Mouse (Mus musculus) CH12.LX (cell line): ENCODE results near the gene Espn.

Source experiments
- CTCF ChIP-seq, 2 experiments: IDR thresholded peaks in 1 of 2; conservative IDR thresholded peaks in 1 of 2; 2 replicates each; pipeline ENCODE4 v1.5.1; 2011 to 2012; ENCODE audit warnings: low read depth in 2 of 2, low read length in 2 of 2, improper control_type of control experiment in 1 of 2, inconsistent platforms in 1 of 2, mild to moderate bottlenecking in 1 of 2, moderate library complexity in 1 of 2
- E2F4 ChIP-seq: IDR thresholded peaks from 2 replicates; pipeline ENCODE4 v1.6.1; 2011; ENCODE audit warnings: low read depth, low read length, improper control_type of control experiment; ENCODE audit not compliant: insufficient replicate concordance
- EP300 ChIP-seq: IDR thresholded peaks from 2 replicates; pipeline ENCODE4 v1.6.1; 2011; ENCODE audit warnings: low read length, improper control_type of control experiment
- HCFC1 ChIP-seq: IDR thresholded peaks from 2 replicates; pipeline ENCODE4 v1.6.1; 2012; ENCODE audit warnings: low read depth, mild to moderate bottlenecking, inconsistent platforms, low read length, improper control_type of control experiment
- NRF1 ChIP-seq: IDR thresholded peaks from 2 replicates; pipeline ENCODE4 v1.6.1; 2014; ENCODE audit warnings: low read depth, mild to moderate bottlenecking, inconsistent platforms, low read length, improper control_type of control experiment, moderate library complexity
- POLR2A ChIP-seq: IDR thresholded peaks from 2 replicates; pipeline ENCODE4 v1.6.1; 2011; ENCODE audit warnings: low read depth, mild to moderate bottlenecking, improper control_type of control experiment, low read length
- SMC3 ChIP-seq: IDR thresholded peaks from 2 replicates; pipeline ENCODE4 v1.6.1; 2011; ENCODE audit warnings: low read depth, low read length, improper control_type of control experiment
- TCF12 ChIP-seq: IDR thresholded peaks from 2 replicates; pipeline ENCODE4 v1.6.1; 2014; ENCODE audit warnings: low read depth, mild to moderate bottlenecking, inconsistent platforms, low read length, improper control_type of control experiment
- USF2 ChIP-seq: conservative IDR thresholded peaks from 2 replicates; pipeline ENCODE4 v1.6.1; 2011; ENCODE audit warnings: low read depth, low read length, improper control_type of control experiment
- ZMIZ1 ChIP-seq: IDR thresholded peaks from 2 replicates; pipeline ENCODE4 v1.6.1; 2012; ENCODE audit warnings: low read depth, mild to moderate bottlenecking, inconsistent platforms, low read length, improper control_type of control experiment

DNA sequence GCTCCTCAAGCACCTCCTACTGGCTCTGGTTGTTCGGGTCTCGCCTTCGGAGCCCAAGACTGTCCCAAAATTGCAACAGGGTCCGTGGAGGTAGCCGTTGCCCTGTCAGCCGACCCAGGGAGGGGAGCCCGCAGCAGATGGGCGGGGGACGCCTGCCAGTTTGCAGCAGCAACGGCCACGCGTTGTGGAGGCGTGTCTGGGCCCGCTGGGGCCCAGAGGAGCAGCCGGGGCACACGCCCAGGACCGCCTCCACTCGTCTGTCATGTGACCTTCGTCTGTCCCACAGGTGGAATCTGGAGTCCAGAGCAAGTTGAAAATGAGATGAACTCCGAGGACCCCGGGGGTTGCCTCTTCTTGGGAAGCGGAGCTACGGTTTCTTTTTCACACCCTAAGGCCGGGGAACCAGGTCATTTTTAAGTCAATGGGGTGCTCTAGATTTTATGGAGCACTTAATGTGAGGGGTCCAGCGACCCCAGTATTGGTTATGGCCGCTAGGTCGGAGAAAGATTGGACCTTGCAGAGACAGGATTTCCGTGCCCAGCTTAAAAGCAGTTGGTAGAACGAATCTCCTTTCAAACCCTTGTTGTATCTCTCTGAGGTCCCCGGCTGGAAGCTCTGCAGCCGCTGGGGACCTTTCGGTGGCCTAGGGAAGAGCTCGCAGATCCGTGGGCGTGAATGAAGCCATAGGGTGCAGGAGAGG, 6.6 kb upstream of the Espn start, which contains the start of gene Hes2:
- TF ChIP-seq EP300: no peak
- no peak for TF ChIP-seq NRF1
- TF ChIP-seq SMC3: no peak
- no peak for TF ChIP-seq CTCF (conservative IDR thresholded peaks at IDR 0.05 in 1 of 2, IDR thresholded peaks at IDR 0.05 in 1 of 2; ENCODE audit: low read depth in 2 of 2, low read length in 2 of 2)
- TF ChIP-seq USF2: no peak
- no peak for TF ChIP-seq POLR2A
- TF ChIP-seq TCF12: no peak
- TF ChIP-seq E2F4: no peak
- no peak for TF ChIP-seq HCFC1
- TF ChIP-seq ZMIZ1: no peak
